Mouse (Mus musculus) cerebellum, adult 2 months (tissue): ENCODE measurements around the gene Rab22a. TPM values are rescaled to one million over a fixed set of nuclear protein-coding genes. Genes with fewer than 3 reads are reported as not detected.

Source experiments
- DNase-seq, 2 experiments: peaks; one replicate each; pipeline ENCODE4 v3.0.0; 2021
- H3K27ac ChIP-seq: fragments of 200-500 bp; 2 replicates; pipeline ENCODE4 v1.5.1; 2012; ENCODE audit warnings: low read length, control low read depth, inconsistent platforms; ENCODE audit not compliant: insufficient read depth
- H3K27me3 ChIP-seq: fragments of 200-500 bp; 2 replicates; pipeline ENCODE4 v1.6.1; 2012; ENCODE audit warnings: inconsistent platforms, mild to moderate bottlenecking, low read length, moderate library complexity; ENCODE audit not compliant: control insufficient read depth, insufficient read depth
- H3K4me1 ChIP-seq: fragments of 200-500 bp; 2 replicates; pipeline ENCODE4 v1.6.1; 2011; ENCODE audit warnings: low read length; ENCODE audit not compliant: control insufficient read depth, insufficient read depth
- H3K4me3 ChIP-seq: fragments of 200-500 bp; replicated peaks from 2 replicates; pipeline ENCODE3; 2011; ENCODE audit warnings: mild to moderate bottlenecking, low read depth, low read length, control low read depth; ENCODE audit not compliant: insufficient read depth
- CTCF ChIP-seq: fragments of 200-500 bp; IDR thresholded peaks from 2 replicates; pipeline ENCODE4 v1.5.1; 2011; ENCODE audit warnings: low read depth, mild to moderate bottlenecking, control low read depth, low read length, moderate library complexity, borderline replicate concordance; ENCODE audit not compliant: insufficient read depth
- POLR2A ChIP-seq: fragments of 200-500 bp; IDR thresholded peaks from 2 replicates; pipeline ENCODE4 v1.6.1; 2011; ENCODE audit warnings: low read length, control low read depth, borderline replicate concordance; ENCODE audit not compliant: insufficient read depth
- WGBS: fragments of 180-500 bp; shearing (Covaris S2); methylation state at CpG from one replicate; pipeline ENCODE4 v1.1.7; 2018; 5-methylcytosine and 5-hydroxymethylcytosine counted together
- polyA plus RNA-seq: library from polyadenylated mRNA; depleted of rRNA; stranded (reverse); fragments of >200 nt; gene quantifications from 2 replicates; pipeline ENCODE4 v1.2.3, GENCODE M21; 2012; rRNA removed

The Rab22a gene
- polyA plus RNA-seq = 20.1 and 21.6 TPM in 2 replicates

- H3K27ac ChIP-seq = peak within 1 kb of the TSS; percentile 27; the same call in 1 of the 2 replicates
- peaks cover 3% of the 10 kb centered on the region; the same call in 1 of the 2 replicates for H3K4me1 ChIP-seq
- DNase-seq = peak; percentile 98 to 99
- TF ChIP-seq POLR2A (peak; percentile 61), CTCF (no peak)
- H3K4me3 ChIP-seq = peak within 1 kb of the TSS; percentile 64
- H3K27me3 ChIP-seq = no peaks in the 10 kb centered on the region
- under 1% methylated on average over 55 of the region's 55 CpGs for WGBS
These were observed at the start of gene Rab22a for GRCm38 (mm10) chr2:173659057-173659925. TSS of gene Rab22a (plus strand) at chr2:173659760.

DNA sequence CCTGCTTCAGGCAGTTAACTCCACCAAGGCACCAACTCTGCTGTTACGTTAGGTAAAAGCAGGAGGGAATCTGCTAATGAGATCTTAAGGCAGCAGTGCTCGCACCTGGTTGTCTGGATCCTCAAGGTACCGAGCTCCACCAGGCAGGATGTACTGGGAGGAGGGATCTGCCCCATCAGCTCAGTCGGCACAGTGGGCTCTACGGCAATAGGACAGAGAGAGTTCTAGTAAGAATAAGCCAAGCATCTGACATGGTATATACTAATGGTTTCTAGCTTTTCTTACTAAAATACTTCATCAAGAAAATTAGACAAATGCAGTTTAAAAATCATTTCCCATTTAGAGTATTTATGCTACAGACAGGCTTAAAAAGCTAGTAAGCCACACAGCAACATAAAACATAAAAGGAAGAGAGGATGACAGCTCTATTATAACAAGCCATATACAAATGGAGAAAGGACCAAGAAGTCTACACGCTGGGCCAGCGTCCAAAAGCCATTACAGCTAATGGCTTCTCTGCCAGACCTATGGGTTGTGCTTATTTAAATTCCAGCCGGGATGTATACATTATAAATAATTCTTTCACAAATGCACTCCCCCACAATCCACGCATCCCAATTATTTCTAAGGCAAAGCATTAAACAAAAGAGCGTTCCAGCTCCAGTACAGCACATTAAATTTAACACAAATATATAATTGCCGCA, 44.0 kb upstream of the Rab22a start:
- no peaks in the 10 kb centered on the region for H3K4me1 ChIP-seq
- TF ChIP-seq POLR2A (no peak), CTCF (no peak)
- no peaks in the 10 kb centered on the region for H3K27me3 ChIP-seq
- H3K4me3 ChIP-seq = no peak overlapping the region
- DNase-seq = no peak
- WGBS = 88% methylated on average over 11 of the region's 11 CpGs
- H3K27ac ChIP-seq = no peak overlapping the region

GRCm38 (mm10) chr2:173616156-173616555, 43.4 kb upstream of the Rab22a start:
- 79% methylated on average over 7 of the region's 7 CpGs for WGBS
- TF ChIP-seq CTCF (no peak), POLR2A (no peak)
- no peak for DNase-seq
- Histone ChIP-seq H3K27ac (no peak overlapping the region), H3K4me1 (no peaks in the 10 kb centered on the region), H3K4me3 (no peak overlapping the region), H3K27me3 (no peaks in the 10 kb centered on the region)

- no peak for TF ChIP-seq POLR2A
- TF ChIP-seq CTCF = no peak
- no peaks in the 10 kb centered on the region; the same call in 1 of the 2 replicates for H3K27me3 ChIP-seq
- DNase-seq = no peak
- no peak overlapping the region for H3K27ac ChIP-seq
- 95% methylated on average over 5 of the region's 5 CpGs for WGBS
- H3K4me3 ChIP-seq = no peak overlapping the region
- H3K4me1 ChIP-seq = peaks cover 6% of the 10 kb centered on the region; the same call in 1 of the 2 replicates
These were observed 40.4 kb upstream of the Rab22a start for GRCm38 (mm10) chr2:173619132-173619531.

GRCm38 (mm10) chr2:173620645-173621044, 38.9 kb upstream of the Rab22a start:
- WGBS = 97% methylated on average over 4 of the region's 4 CpGs
- Histone ChIP-seq H3K27ac (no peak overlapping the region), H3K4me1 (peaks cover 6% of the 10 kb centered on the region; the same call in 1 of the 2 replicates), H3K4me3 (no peak overlapping the region), H3K27me3 (no peaks in the 10 kb centered on the region; the same call in 1 of the 2 replicates)
- DNase-seq = no peak
- no peak for TF ChIP-seq CTCF
- TF ChIP-seq POLR2A = no peak

DNA sequence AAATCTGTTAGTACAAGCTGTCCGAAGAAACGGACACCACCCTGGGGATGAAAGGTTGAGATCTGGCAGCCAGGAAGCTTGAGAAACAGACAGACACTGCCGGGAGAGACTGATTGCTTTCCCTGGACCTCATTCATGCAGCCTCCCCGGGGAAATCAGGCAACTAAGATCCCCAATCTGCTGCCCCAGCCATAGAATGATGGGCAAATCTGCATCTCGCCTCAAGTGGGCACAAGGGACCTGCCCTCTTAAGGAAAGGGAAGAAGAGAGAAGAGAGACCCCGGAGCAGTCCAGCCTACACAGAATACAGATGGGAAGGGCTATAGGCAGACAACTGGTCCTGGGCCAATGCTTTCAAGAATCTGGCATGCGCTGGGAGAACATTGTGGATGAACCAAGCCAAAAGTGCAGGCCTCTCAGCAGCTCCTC, 37.4 kb upstream of the Rab22a start:
- Histone ChIP-seq H3K27me3 (no peaks in the 10 kb centered on the region; the same call in 1 of the 2 replicates), H3K27ac (no peak overlapping the region), H3K4me3 (no peak overlapping the region), H3K4me1 (peaks cover 6% of the 10 kb centered on the region; the same call in 1 of the 2 replicates)
- WGBS = 16% methylated on average over 7 of the region's 7 CpGs
- DNase-seq = peak in 1 of 2 experiments; percentile 15
- TF ChIP-seq CTCF (no peak), POLR2A (no peak)

DNA sequence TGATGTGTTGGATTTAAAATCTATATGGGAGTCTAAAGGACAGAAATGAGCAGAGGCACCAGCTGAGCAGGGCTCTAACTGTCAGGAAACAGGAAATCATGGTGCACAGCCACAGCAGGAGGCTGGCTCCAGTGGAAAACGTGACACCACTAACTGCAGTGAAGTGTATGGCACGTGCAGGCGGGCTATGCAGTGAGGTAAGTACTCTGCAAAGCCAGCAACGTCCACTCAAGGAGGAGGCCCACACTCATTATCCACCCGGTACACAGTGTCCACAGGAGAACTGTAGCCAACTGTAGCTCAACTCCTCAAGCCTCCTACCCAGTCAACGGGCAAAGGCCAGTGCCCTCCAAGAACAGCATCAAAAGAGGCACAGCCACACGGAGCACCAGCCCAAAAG, 34.9 kb upstream of the Rab22a start:
- 81% methylated on average over 7 of the region's 7 CpGs for WGBS

More for the DNA sequence above, 34.9 kb upstream of the Rab22a start:
- no peak for DNase-seq
- TF ChIP-seq POLR2A (no peak), CTCF (no peak)
- Histone ChIP-seq H3K27ac (no peak overlapping the region), H3K4me1 (peaks cover 6% of the 10 kb centered on the region; the same call in 1 of the 2 replicates), H3K27me3 (no peaks in the 10 kb centered on the region; the same call in 1 of the 2 replicates), H3K4me3 (no peak overlapping the region)
